Mouse (Mus musculus): ENCODE data around the gene Ube2v1.

Gene Ube2v1

GRCm38 (mm10) chr2:167631591-167632448 is at the start of gene Ube2v1:
TSS of gene Ube2v1 (minus strand) at chr2:167632095.
- peak; percentile 99 for DNase-seq

GRCm38 (mm10) chr2:167680657-167681056 is 48.8 kb upstream of the Ube2v1 start:
- DNase-seq, result peak; percentile 73

GRCm38 (mm10) chr2:167679902-167680430 is 48.1 kb upstream of the Ube2v1 start:
- DNase-seq, result peak; percentile 87

GRCm38 (mm10) chr2:167678600-167678999 is 46.7 kb upstream of the Ube2v1 start:
- DNase-seq, result peak; percentile 53

GRCm38 (mm10) chr2:167675120-167675909 is 43.4 kb upstream of the Ube2v1 start:
- peak; percentile 55 for DNase-seq

GRCm38 (mm10) chr2:167672212-167672685 is 40.4 kb upstream of the Ube2v1 start:
- peak; percentile 83 for DNase-seq

- DNase-seq, result peak; percentile 44
Measured at GRCm38 (mm10) chr2:167671101-167671633, 39.3 kb upstream of the Ube2v1 start.

- DNase-seq, result no peak
Measured at GRCm38 (mm10) chr2:167669398-167669797, 37.5 kb upstream of the Ube2v1 start.

GRCm38 (mm10) chr2:167668426-167668825 is 36.5 kb upstream of the Ube2v1 start:
- DNase-seq, result no peak

- DNase-seq, result no peak
Measured at GRCm38 (mm10) chr2:167665972-167666713, 34.2 kb upstream of the Ube2v1 start.

GRCm38 (mm10) chr2:167662713-167663112 is 30.8 kb upstream of the Ube2v1 start:
- no peak for DNase-seq

- peak; percentile 98 for DNase-seq
Measured at GRCm38 (mm10) chr2:167661270-167662203, 29.6 kb upstream of the Ube2v1 start, which contains the start of gene Gm20431. TSS of gene Gm20431 (minus strand) at chr2:167661496.

- DNase-seq, result no peak
Measured at GRCm38 (mm10) chr2:167660611-167660971, 28.7 kb upstream of the Ube2v1 start.

GRCm38 (mm10) chr2:167659847-167660610 is 28.1 kb upstream of the Ube2v1 start:
- no peak for DNase-seq

GRCm38 (mm10) chr2:167659177-167659846 is 27.4 kb upstream of the Ube2v1 start:
- DNase-seq, result no peak

GRCm38 (mm10) chr2:167658712-167659111 is 26.8 kb upstream of the Ube2v1 start:
- DNase-seq, result no peak

- no peak for DNase-seq
Measured at GRCm38 (mm10) chr2:167657973-167658372, 26.1 kb upstream of the Ube2v1 start.

- DNase-seq, result peak; percentile 53
Measured at GRCm38 (mm10) chr2:167656629-167657478, 25.0 kb upstream of the Ube2v1 start.

Data from liver (tissue).